Mouse (Mus musculus) layer of hippocampus, adult 2 months (tissue): Measurements from ENCODE around the gene Grik4. TPM values are rescaled to one million over a fixed set of nuclear protein-coding genes. Genes with fewer than 3 reads are reported as not detected.

Experiments
- DNase-seq, 2 experiments: peaks; one replicate each; pipeline ENCODE4 v3.0.0; 2022; ENCODE audit warnings: low spot score in 2 of 2
- H3K27ac ChIP-seq: fragments of 200-600 bp; 2 replicates; pipeline ENCODE4 v1.8.1; 2022
- H3K4me3 ChIP-seq: fragments of 200-600 bp; 2 replicates; pipeline ENCODE4 v1.8.1; 2022; ENCODE audit warnings: mild to moderate bottlenecking
- CTCF ChIP-seq: fragments of 200-600 bp; conservative IDR thresholded peaks from 2 replicates; pipeline ENCODE4 v1.8.1; 2022; ENCODE audit warnings: antibody characterized with exemption, mild to moderate bottlenecking, moderate library complexity
- total RNA-seq, 2 experiments: library from RNA; stranded (reverse); gene quantifications; 2 replicates each; pipeline ENCODE4 v1.2.3; 2021

Grik4 gene
- total RNA-seq, 2 experiments from 2014 or later: 53.0 to 63.2 TPM

DNA sequence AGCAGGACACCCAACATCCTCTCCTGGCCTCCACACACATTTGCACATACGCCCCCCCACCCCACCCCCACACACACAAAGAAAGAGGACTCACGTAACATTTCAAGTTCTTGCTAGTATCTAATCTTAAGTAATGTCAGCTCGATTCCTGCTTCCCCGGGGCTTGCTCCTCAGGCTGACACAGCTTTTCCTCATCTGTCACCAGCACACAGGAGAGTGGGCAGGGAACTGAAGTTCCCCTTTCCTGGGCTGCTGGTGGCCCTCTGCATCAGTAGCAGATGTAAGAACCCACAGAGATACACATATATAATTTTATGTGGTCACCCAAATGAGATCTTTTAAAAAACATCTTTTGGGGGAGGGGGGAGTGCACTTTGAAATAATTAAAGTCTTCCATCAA is 98.2 kb downstream of the Grik4 start:
- no peak overlapping the region for H3K4me3 ChIP-seq
- no peak for TF ChIP-seq CTCF
- DNase-seq: no peak
- peak overlapping the region; percentile 85 for H3K27ac ChIP-seq

DNA sequence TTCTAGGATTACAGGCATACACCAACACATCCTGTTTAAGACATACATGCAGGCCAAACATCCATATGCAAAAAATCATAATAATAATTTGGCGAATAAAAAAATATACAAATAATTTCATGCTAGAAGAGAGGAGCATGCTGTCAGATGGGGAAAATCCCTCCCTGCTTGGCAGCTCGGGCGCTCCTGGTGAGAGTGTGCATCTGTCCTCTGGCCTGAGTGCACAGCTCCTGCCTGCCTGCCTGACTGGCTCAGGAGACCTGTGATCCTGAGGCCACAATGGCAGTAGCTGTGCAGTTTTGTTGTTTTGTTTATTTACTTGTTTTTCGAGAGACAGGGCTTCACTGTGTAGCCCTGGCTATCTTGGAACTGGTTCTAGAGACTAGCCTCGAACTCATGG is 100.0 kb downstream of the Grik4 start:
- H3K4me3 ChIP-seq: no peak overlapping the region
- TF ChIP-seq CTCF: no peak
- no peak overlapping the region for H3K27ac ChIP-seq
- DNase-seq: no peak

DNA sequence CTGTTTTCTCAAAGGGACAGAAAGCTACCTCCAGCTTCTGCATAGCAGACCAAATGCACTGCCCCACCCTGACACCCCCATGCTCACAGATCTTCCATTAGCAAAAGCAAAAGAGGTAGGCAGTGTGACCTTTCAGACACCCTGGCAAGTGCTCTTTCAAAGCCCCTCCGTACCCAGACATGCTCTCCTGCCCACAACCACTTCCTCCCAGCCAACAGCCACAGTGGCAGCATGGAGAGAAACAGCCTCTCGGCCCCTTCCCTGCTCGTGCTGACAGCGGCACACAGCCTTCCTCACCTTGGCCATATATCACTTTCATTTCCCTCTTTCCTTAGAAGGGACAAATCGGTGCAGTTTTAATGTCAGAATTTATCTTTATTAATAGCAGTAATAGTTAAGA is 106.0 kb downstream of the Grik4 start:
- no peak overlapping the region for H3K4me3 ChIP-seq
- no peak overlapping the region for H3K27ac ChIP-seq
- TF ChIP-seq CTCF: no peak
- no peak for DNase-seq

DNA sequence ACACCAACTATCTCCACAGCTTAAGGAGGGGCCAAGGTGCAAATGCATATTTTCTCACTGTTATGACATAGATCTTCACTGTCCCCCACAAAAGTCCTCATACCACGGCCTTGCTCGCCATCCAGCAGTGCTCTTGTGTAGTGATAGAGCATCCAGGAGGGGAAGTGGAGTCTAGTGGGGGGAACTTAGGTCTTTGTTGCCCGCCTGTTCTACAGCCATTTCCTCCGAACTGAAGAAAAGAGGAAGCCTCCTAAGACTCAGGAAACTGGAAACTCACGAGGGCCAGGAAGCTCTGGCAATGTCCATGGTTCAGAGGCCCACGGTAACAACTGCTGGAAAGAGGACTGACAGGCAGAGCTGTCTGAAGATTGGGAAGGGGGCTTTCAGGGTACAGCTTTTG is 106.8 kb downstream of the Grik4 start:
- Histone ChIP-seq H3K27ac (no peak overlapping the region), H3K4me3 (no peak overlapping the region)
- DNase-seq: no peak
- TF ChIP-seq CTCF: no peak

DNA sequence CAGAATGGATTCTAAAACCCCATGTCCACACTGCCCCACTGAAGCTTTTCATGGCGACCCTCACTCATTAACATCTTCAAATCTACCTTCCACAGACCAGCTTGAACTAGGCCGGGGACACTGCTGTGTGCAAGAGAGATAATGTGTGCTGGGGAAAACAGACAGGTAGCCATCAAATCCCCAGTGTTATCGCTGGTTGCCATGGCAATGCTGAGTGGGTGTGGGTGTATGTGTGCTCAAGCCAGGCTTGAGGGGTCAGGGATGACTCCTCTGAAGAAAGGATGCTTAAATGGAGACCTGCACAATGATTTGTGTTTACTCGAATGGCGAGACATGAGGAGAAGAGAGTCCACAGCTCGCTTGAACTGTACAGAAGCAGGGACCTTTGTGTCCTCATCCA is 112.7 kb downstream of the Grik4 start:
- TF ChIP-seq CTCF: no peak
- Histone ChIP-seq H3K27ac (no peak overlapping the region; the same call in 1 of the 2 replicates), H3K4me3 (no peak overlapping the region)
- DNase-seq: no peak

DNA sequence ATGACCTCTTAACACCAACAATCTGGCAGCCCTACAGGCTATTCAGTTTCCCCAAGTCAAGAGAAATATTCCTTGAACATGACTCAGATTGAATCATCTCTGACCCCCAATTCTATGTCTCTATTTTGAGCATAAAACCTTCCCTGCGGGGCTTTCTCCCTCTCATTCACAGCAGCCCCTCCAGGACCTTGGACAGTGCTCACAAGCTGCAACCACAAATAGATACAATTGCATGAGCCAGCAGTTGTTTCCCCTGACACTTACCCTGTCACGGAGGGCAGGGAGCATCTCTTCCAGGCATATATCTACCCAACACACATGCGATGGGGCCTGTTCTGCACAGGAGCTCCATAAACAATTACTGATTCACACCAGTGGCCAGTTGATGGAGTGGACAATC is 125.0 kb downstream of the Grik4 start:
- TF ChIP-seq CTCF: no peak
- no peak overlapping the region for H3K4me3 ChIP-seq
- H3K27ac ChIP-seq: no peak overlapping the region
- no peak for DNase-seq

DNA sequence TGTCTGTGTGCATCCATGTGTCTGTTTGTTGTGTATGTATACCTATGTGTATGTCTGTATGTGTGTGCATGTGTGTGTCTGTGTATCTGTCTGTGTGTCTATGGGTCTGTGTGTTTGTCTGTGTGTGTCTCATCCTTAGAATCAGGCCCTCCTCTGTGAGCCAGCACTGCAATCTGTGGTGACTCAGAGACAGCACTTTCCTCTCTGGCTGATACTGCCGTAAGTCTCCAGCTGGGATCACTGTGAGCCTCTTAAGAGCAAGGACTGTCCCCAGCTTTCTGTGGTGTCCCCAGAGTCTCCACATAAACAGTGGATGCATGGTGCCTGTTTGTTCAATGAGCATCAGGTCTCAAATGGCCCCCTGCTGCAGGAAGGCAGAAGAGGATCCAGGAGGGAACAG is 127.5 kb downstream of the Grik4 start:
- TF ChIP-seq CTCF: no peak
- Histone ChIP-seq H3K27ac (0 out of 2 replicates have a peak overlapping the region, but pooled peaks have one; percentile 14), H3K4me3 (no peak overlapping the region)
- DNase-seq: no peak

DNA sequence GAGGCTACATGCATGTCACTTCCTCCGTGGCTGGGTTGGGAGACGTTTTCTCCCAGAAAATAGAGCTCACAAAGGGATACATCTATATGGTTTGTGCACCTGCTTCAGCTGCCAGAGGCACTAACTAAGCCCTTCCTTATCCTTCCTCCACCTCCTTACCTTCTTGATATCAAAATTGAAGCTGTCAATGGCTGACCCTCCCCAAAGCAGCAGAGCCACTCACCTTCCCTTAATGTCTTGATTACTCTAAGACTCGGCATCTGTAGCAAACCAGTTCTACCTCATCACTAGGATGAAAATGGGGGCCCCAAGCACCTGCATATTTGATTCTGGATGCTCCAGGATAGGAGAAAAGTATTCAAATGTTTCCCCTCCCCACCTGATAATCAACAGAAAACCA is 135.1 kb downstream of the Grik4 start:
- H3K27ac ChIP-seq: no peak overlapping the region
- TF ChIP-seq CTCF: no peak
- no peak for DNase-seq
- no peak overlapping the region for H3K4me3 ChIP-seq

DNA sequence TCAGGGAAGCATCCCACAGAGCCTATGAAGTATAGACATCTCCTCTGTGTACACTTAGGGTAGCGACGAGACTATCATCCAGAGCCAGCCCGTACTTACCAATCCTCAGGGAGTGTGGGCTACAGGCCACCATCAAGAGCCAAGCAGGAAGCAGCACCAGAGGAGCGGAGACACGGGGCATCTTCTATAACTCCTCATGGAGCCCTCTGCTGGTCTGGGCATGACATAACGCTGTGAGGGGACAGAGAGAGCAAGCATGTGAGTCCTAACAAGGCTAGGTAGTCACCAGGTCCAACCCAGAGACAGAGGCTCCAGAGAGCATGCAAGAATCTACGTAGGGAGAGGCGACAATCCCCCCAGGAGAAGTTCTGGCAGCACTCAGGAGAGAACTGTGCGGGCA is 135.9 kb downstream of the Grik4 start:
- no peak overlapping the region for H3K4me3 ChIP-seq
- DNase-seq: no peak
- H3K27ac ChIP-seq: no peak overlapping the region
- peak; percentile 64 for TF ChIP-seq CTCF

DNA sequence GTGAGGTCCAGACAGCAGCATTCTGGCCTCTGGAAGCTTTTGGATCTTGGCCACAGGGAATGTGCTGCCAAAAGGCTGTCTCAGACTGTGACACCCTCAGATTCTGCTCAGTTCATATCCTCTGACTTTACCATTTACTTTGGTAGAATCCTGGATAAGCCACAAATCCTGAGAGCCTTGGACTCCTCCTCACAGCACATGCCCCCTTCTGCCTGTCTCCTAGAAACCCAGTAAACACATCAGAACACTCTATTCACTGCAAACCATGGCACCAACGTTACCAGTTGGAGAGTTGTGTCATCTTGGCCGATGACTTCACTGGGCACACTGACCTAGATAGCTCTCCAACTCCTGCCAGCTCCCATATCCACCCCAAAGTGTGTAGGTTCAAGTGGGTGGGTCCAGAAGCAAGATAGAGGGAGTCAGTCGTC is 141.2 kb downstream of the Grik4 start:
- peak overlapping the region; percentile 72 for H3K27ac ChIP-seq
- no peak for DNase-seq
- H3K4me3 ChIP-seq: no peak overlapping the region
- TF ChIP-seq CTCF: no peak

DNA sequence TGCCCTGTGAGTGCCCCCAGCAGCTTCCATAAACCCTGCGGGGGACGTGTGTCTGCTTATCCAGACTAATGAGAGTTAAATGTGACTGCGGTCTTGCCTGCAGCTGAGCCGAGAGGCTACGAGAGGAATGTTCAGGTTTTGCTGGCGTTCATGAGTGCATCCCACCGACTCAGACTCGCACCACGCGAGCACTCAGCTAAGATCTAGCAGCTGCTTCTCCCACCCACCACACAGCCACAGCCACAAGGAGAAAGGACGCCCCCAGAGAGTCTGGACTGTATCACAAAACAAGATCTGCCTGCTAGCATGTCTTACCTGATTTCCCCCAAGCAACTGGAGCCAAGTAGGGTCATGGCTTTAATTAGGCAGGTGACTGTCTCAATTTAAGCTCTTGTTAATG is 142.4 kb downstream of the Grik4 start:
- peak in 1 of 2 experiments; percentile 50 for DNase-seq

DNA sequence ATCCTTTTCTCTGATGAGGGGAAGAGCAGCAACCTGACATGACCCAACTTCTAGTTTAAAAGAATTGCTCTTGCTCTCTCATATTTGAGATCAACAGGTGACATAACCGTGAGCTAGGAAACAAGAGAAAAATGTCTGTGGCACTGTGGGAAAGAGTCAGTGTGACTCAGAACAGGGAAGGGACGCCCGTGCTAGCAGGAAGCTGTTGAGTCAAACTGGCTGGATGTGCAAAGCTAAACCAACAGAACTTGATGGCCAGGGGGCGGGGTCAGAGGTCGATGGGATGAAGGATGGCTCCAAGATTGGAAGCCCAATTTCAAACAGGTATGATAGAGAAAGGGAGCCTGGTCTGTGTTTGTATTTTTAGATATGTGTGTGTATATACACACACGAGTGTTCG is 144.2 kb downstream of the Grik4 start:
- Histone ChIP-seq H3K27ac (no peak overlapping the region), H3K4me3 (no peak overlapping the region)
- no peak for TF ChIP-seq CTCF
- no peak for DNase-seq

More for the DNA sequence above, 142.4 kb downstream of the Grik4 start:
- TF ChIP-seq CTCF: no peak
- Histone ChIP-seq H3K27ac (peak overlapping the region; percentile 72), H3K4me3 (no peak overlapping the region)

DNA sequence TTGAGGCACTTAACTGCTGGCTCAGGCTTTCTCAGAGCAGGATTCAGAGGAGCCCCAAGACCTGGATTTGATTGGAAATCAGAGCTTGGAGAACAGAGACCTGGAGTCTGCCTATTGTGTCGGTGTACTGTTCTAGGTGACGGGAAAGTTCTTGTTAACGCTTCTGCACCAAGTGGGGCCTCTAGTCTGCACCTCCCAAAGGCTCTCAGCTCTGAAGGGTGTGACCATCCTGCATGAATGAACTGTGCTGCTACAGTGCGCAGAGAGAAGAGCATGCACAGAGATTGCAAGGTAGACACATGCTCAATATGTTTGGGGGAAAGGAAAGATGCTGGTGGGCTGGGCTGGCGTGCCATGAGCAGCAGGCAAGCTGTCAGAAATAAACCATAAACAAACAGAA is 144.6 kb downstream of the Grik4 start:
- no peak for TF ChIP-seq CTCF
- no peak for DNase-seq
- H3K4me3 ChIP-seq: no peak overlapping the region

DNA sequence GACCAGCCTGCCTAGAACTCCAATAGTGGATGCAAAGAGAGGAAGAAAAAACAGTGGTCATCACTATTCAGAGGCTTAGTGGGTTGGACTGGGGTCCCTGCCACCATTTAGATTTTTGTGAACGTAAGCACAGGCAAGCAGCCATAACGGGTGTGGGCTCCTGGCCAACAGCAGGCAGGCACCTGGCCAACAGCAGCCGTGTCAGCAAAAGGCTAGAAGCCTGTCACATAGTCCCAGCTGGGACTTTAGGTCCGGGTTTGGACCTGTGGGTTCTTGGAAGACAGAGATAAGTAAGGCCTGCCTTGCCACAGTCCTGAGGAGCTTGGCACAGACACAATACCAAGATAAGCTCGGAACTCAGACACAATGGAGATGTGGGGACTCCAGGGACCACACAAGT is 145.1 kb downstream of the Grik4 start:
- no peak overlapping the region for H3K4me3 ChIP-seq
- no peak for DNase-seq
- H3K27ac ChIP-seq: no peak overlapping the region
- TF ChIP-seq CTCF: no peak

More for the DNA sequence above, 144.6 kb downstream of the Grik4 start:
- H3K27ac ChIP-seq: no peak overlapping the region

DNA sequence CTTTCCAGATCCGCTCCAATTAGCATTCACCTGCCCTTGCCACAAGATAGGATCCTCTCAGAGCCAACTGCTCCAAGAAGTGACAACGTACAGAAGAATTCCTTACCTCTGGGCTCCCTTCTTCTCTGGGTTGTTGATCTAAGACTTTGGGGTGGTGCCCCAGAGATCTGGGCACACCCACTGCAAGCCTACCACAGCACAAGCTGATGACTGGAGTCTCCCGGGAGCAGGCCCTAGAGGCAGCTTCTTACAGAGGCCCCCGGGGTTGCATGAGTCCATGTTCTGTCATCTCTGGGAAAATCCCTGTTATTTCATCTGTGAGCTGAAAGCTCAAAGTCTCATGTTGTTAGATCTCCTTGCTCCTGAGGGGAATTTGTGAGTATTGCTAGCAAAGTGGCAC is 146.0 kb downstream of the Grik4 start:
- DNase-seq: no peak
- Histone ChIP-seq H3K4me3 (no peak overlapping the region), H3K27ac (no peak overlapping the region)
- TF ChIP-seq CTCF: no peak
